Comparison of ENCODE assay signal across 9 mouse cellular contexts in genomic region chr5:125411972-125412530, GRCm38 (mm10). TPM values are rescaled to one million over a fixed set of nuclear protein-coding genes. Genes with fewer than 3 reads are reported as not detected.
DNase-seq lines count a peak whose midpoint lies in the region; ATAC-seq and TF ChIP-seq lines count a peak whose summit lies in the region.
"Had no signal": no experiment of that assay in that cellular context is flagged by ENCODE, and none has a peak within 500 bp of the region (broad histone marks: within the 10 kb centered on the region; RNA-seq: fewer than 3 reads in every experiment).

No protein-coding gene starts in this region.

- H3K36me3 ChIP-seq in hindbrain, embryonic 10.5 days = peaks cover 46% of the 10 kb centered on the region
- H3K36me3 ChIP-seq in hindbrain, embryonic 16.5 days (ENCODE audit: control insufficient read depth, insufficient read depth, low read length) = peaks cover 34% of the 10 kb centered on the region
- H3K36me3 ChIP-seq in C2C12 (ENCODE audit: control insufficient read depth, insufficient read depth) = peaks cover 32% of the 10 kb centered on the region
- H3K36me3 ChIP-seq in embryonic facial prominence, embryonic 14.5 days (ENCODE audit: control insufficient read depth, insufficient read depth, low read length) = peaks cover 36% of the 10 kb centered on the region

- WGBS in hindbrain, embryonic 10.5 days = 57% methylated on average over 5 of the region's 5 CpGs
- 54% methylated on average over 5 of the region's 5 CpGs for WGBS in hindbrain, embryonic 16.5 days
- 66% methylated on average over 5 of the region's 5 CpGs for WGBS in embryonic facial prominence, embryonic 14.5 days

- no peak overlapping the region for H3K9ac ChIP-seq in hindbrain, embryonic 16.5 days (ENCODE audit: low read depth, low read length)
- H3K9ac ChIP-seq in embryonic facial prominence, embryonic 14.5 days (ENCODE audit: low read depth, low read length) = no peak overlapping the region
- H3K9ac ChIP-seq: lung, embryonic 15.5 days had no signal

- no peak overlapping the region for H3K4me2 ChIP-seq in hindbrain, embryonic 16.5 days (ENCODE audit: low read length)
- no peak overlapping the region for H3K4me2 ChIP-seq in embryonic facial prominence, embryonic 14.5 days (ENCODE audit: low read depth, low read length)
- H3K4me2 ChIP-seq: lung, embryonic 15.5 days had no signal

- H3K27me3 ChIP-seq in hindbrain, embryonic 10.5 days (ENCODE audit: insufficient read depth, poor library complexity, severe bottlenecking) = no peaks in the 10 kb centered on the region
- H3K27me3 ChIP-seq in hindbrain, embryonic 16.5 days (replicated peaks; ENCODE audit: control insufficient read depth, insufficient read depth, low read length) = no peaks in the 10 kb centered on the region
- no peaks in the 10 kb centered on the region for H3K27me3 ChIP-seq in C2C12 (ENCODE audit: control insufficient read depth, insufficient read depth, insufficient read length)
- H3K27me3 ChIP-seq in embryonic facial prominence, embryonic 14.5 days (replicated peaks; ENCODE audit: control insufficient read depth, insufficient read depth, low read length) = no peaks in the 10 kb centered on the region
- H3K27me3 ChIP-seq: lung, embryonic 15.5 days had no signal

- H3K27ac ChIP-seq in hindbrain, embryonic 10.5 days = no peak overlapping the region
- H3K27ac ChIP-seq in hindbrain, embryonic 16.5 days (ENCODE audit: low read depth, low read length) = no peak overlapping the region
- H3K27ac ChIP-seq in embryonic facial prominence, embryonic 14.5 days (replicated peaks; ENCODE audit: low read depth, low read length) = no peak overlapping the region
- H3K27ac ChIP-seq: lung, embryonic 15.5 days had no signal

- no peaks in the 10 kb centered on the region for H3K79me2 ChIP-seq in C2C12 (ENCODE audit: control insufficient read depth, insufficient read depth)

- H3K4me3 ChIP-seq in hindbrain, embryonic 10.5 days = no peak overlapping the region
- H3K4me3 ChIP-seq in hindbrain, embryonic 16.5 days (ENCODE audit: low read length) = no peak overlapping the region
- no peak overlapping the region for H3K4me3 ChIP-seq in C2C12 (ENCODE audit: insufficient read depth, poor library complexity, severe bottlenecking)
- no peak overlapping the region for H3K4me3 ChIP-seq in embryonic facial prominence, embryonic 14.5 days (ENCODE audit: low read depth, low read length)
- H3K4me3 ChIP-seq: lung, embryonic 15.5 days had no signal

- H3ac ChIP-seq in C2C12 (ENCODE audit: control insufficient read depth, insufficient read length, low read depth) = no peak overlapping the region

- no peaks in the 10 kb centered on the region for H3K9me3 ChIP-seq in hindbrain, embryonic 10.5 days
- no peaks in the 10 kb centered on the region for H3K9me3 ChIP-seq in hindbrain, embryonic 16.5 days (ENCODE audit: control insufficient read depth, low read length)
- no peaks in the 10 kb centered on the region for H3K9me3 ChIP-seq in embryonic facial prominence, embryonic 14.5 days (ENCODE audit: control insufficient read depth, low read length)
- H3K9me3 ChIP-seq: lung, embryonic 15.5 days had no signal

- intact Hi-C loops in left cerebral cortex, postnatal 10 days (cut with DNase I) = no loop called here

- peak; percentile 13 for TF ChIP-seq CTCF in C2C12 (IDR thresholded peaks at IDR 0.05; ENCODE audit: control insufficient read depth, insufficient read depth, insufficient read length)

- ATAC-seq in hindbrain, embryonic 16.5 days = no peak
- no peak for ATAC-seq in embryonic facial prominence, embryonic 14.5 days (ENCODE audit: low read depth)
- ATAC-seq in neutrophil, adult 5-6 weeks (ENCODE audit: extremely low read depth, insufficient number of reproducible peaks, low FRiP score, poor library complexity, severe bottlenecking) = peak; percentile 37; the same call in 1 of the 2 replicates

- DNase-seq in hindbrain, embryonic 10.5 days (ENCODE audit: low spot score) = peak; percentile 72
- DNase-seq in T-cell, adult 2 months (ENCODE audit: low spot score) = peak; percentile 73
- peak; percentile 27 for DNase-seq in embryonic facial prominence, embryonic 14.5 days (ENCODE audit: low spot score)
- DNase-seq in left cerebral cortex, postnatal 10 days (ENCODE audit: extremely low spot score in 1 of 2, low spot score in 2 of 2) = peak; percentile 58 to 77
- DNase-seq in yolk sac, embryonic 10.5 days (ENCODE audit: low spot score) = no peak

- H3K79me3 ChIP-seq in C2C12 (ENCODE audit: low read depth) = no peaks in the 10 kb centered on the region

- peaks cover 20% of the 10 kb centered on the region for H3K4me1 ChIP-seq in hindbrain, embryonic 10.5 days (replicated peaks)
- peaks cover 5% of the 10 kb centered on the region for H3K4me1 ChIP-seq in hindbrain, embryonic 16.5 days (ENCODE audit: control insufficient read depth, insufficient read depth, low read depth, low read length)
- peaks cover 6% of the 10 kb centered on the region; the same call in 1 of the 2 replicates for H3K4me1 ChIP-seq in embryonic facial prominence, embryonic 14.5 days (ENCODE audit: control insufficient read depth, insufficient read depth, low read length)

TF ChIP-seq in C2C12, 6 proteins besides CTCF, POLR2A, EP300 and RAD21:
- TF ChIP-seq MAX (IDR thresholded peaks at IDR 0.05) = no peak
- no peak for TF ChIP-seq USF1 (IDR thresholded peaks at IDR 0.05; ENCODE audit: low read depth)
- no peak for TF ChIP-seq MYOD1 (IDR thresholded peaks at IDR 0.05; ENCODE audit: control insufficient read depth, insufficient read length, low read depth)
- no peak for TF ChIP-seq CEBPB (IDR thresholded peaks at IDR 0.05; ENCODE audit: low read depth)
- no peak for TF ChIP-seq MYOG (IDR thresholded peaks at IDR 0.05; ENCODE audit: control insufficient read depth, extremely low read depth, insufficient read length)

RNA-seq across cellular contexts. Expression of gene Dhx37, which starts 21.9 kb away (rescaled TPM):
- 19.2 and 21.0 TPM in 2 replicates for polyA plus RNA-seq in hindbrain, embryonic 10.5 days (2016; fragmentation: Nextera tagmentation; extraction: Ambion mirVana)
- polyA plus RNA-seq in hindbrain, embryonic 16.5 days (2015; fragmentation: Nextera tagmentation; extraction: Ambion mirVana) = 10.2 and 12.0 TPM in 2 replicates
- 25.2 TPM for polyA plus RNA-seq in C2C12 (2012; fragmentation: generic; extraction: Trizol)
- polyA plus RNA-seq in embryonic facial prominence, embryonic 14.5 days (2014; fragmentation: Nextera tagmentation; extraction: Ambion mirVana) = 4.8 and 5.4 TPM in 2 replicates
- total RNA-seq in left cerebral cortex, postnatal 10 days (2021) = 10 to 100 TPM; 12.2 to 14.5 TPM
- 36.2 and 47.8 TPM in 2 replicates for total RNA-seq in neutrophil, adult 5-6 weeks (2017)

RNA-seq across cellular contexts. Expression of gene Ubc, which starts 22.0 kb away (rescaled TPM):
- 928 and 1,134 TPM in 2 replicates for polyA plus RNA-seq in hindbrain, embryonic 10.5 days (2016; fragmentation: Nextera tagmentation; extraction: Ambion mirVana)
- polyA plus RNA-seq in hindbrain, embryonic 16.5 days (2015; fragmentation: Nextera tagmentation; extraction: Ambion mirVana) = 1,508 and 1,522 TPM in 2 replicates
- polyA plus RNA-seq in C2C12 (2012; fragmentation: generic; extraction: Trizol) = 918 TPM
- 879 and 1,077 TPM in 2 replicates for polyA plus RNA-seq in embryonic facial prominence, embryonic 14.5 days (2014; fragmentation: Nextera tagmentation; extraction: Ambion mirVana)
- total RNA-seq in left cerebral cortex, postnatal 10 days (2021) = 100 to 1,000 TPM; 831 to 842 TPM
- total RNA-seq in neutrophil, adult 5-6 weeks (2017) = 672 and 724 TPM in 2 replicates

RNA-seq across cellular contexts. Expression of gene Gm10382, which starts 22.9 kb away (rescaled TPM):
- 0.52 and 0.86 TPM in 2 replicates for polyA plus RNA-seq in hindbrain, embryonic 10.5 days (2016; fragmentation: Nextera tagmentation; extraction: Ambion mirVana)
- 0.45 and 0.55 TPM in 2 replicates for polyA plus RNA-seq in hindbrain, embryonic 16.5 days (2015; fragmentation: Nextera tagmentation; extraction: Ambion mirVana)
- polyA plus RNA-seq in C2C12 (2012; fragmentation: generic; extraction: Trizol) = 2.2 TPM
- 0.24 TPM in 1 of 2 replicates, not detected in the other for polyA plus RNA-seq in embryonic facial prominence, embryonic 14.5 days (2014; fragmentation: Nextera tagmentation; extraction: Ambion mirVana)
- total RNA-seq in left cerebral cortex, postnatal 10 days (2021) = under 1 TPM; 0.39 to 0.56 TPM
- 1.2 and 1.4 TPM in 2 replicates for total RNA-seq in neutrophil, adult 5-6 weeks (2017)

RNA-seq across cellular contexts. Expression of gene Bri3bp, which starts 29.3 kb away (rescaled TPM):
- 46.9 and 53.8 TPM in 2 replicates for polyA plus RNA-seq in hindbrain, embryonic 10.5 days (2016; fragmentation: Nextera tagmentation; extraction: Ambion mirVana)
- polyA plus RNA-seq in hindbrain, embryonic 16.5 days (2015; fragmentation: Nextera tagmentation; extraction: Ambion mirVana) = 40.2 and 42.5 TPM in 2 replicates
- 29.4 TPM for polyA plus RNA-seq in C2C12 (2012; fragmentation: generic; extraction: Trizol)
- 28.8 and 29.3 TPM in 2 replicates for polyA plus RNA-seq in embryonic facial prominence, embryonic 14.5 days (2014; fragmentation: Nextera tagmentation; extraction: Ambion mirVana)
- total RNA-seq in left cerebral cortex, postnatal 10 days (2021) = 10 to 100 TPM; 81.3 to 83.6 TPM
- total RNA-seq in neutrophil, adult 5-6 weeks (2017) = 9.7 and 10.1 TPM in 2 replicates
